Mouse (Mus musculus) CD4-positive helper T cell, adult 2 months (primary cell): ENCODE data around the gene Gm4981.
"Not testable (repeated sequence)": the region's sequence is repeated elsewhere in the genome, so short reads cannot be mapped to it uniquely, and the experiment has no call there.

ENCODE experiments used
- DNase-seq: peaks from one replicate; pipeline ENCODE4 v3.0.0-alpha.2; 2012; ENCODE audit warnings: low read depth, missing footprints, low spot score

The Gm4981 gene

DNA sequence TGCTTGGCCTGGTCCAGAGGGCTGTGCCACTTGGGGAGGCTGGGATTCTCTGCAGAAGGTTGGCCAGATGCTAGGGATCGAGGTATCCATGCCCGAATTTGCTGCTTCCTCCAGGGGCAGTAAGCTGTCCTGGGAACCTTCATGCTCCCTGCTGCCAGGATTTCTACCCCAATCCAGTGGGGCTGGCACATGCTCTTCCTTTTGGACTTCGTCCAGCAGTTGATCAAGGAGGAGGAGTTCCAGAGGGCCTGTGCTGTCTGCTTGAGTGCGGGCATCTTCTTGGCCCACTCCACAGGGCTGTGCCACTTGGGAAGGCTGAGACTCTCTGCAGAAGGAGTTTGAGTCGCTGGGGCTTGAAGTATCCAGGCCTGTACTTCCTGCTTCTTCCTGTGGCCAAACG, 13.3 kb downstream of the Gm4981 start:
- DNase-seq = not testable (repeated sequence)

GRCm38 (mm10) chr10:58221571-58221970, 14.9 kb downstream of the Gm4981 start:
- not testable (repeated sequence) for DNase-seq

GRCm38 (mm10) chr10:58220726-58221125, 15.8 kb downstream of the Gm4981 start:
- no peak for DNase-seq

GRCm38 (mm10) chr10:58217366-58217765, 19.1 kb downstream of the Gm4981 start:
- DNase-seq = no peak

GRCm38 (mm10) chr10:58215353-58215752, 21.1 kb downstream of the Gm4981 start:
- no peak for DNase-seq

GRCm38 (mm10) chr10:58214934-58215333, 21.6 kb downstream of the Gm4981 start:
- no peak for DNase-seq

GRCm38 (mm10) chr10:58214497-58214896, 22.0 kb downstream of the Gm4981 start:
- DNase-seq = no peak

GRCm38 (mm10) chr10:58212230-58212629, 24.3 kb downstream of the Gm4981 start:
- no peak for DNase-seq

DNA sequence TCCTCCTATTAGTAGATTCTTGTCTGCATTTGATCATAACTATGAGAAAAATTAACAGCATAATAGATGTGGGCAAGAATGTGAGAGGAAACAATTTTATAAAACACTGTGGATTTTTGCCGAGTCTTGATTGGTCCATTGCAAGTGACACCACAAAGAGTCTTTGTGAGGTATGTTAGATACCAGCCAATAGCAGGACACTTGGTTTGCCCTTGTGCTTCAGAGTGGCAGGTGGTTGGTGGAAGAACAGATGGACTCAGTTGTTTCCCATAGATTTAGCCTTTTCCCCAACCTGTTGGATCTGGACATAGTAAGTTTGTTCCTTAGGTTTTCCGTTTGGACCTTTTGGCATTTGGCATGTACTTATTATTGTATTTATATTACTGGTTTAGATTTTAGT, 25.3 kb downstream of the Gm4981 start:
- DNase-seq = no peak

DNA sequence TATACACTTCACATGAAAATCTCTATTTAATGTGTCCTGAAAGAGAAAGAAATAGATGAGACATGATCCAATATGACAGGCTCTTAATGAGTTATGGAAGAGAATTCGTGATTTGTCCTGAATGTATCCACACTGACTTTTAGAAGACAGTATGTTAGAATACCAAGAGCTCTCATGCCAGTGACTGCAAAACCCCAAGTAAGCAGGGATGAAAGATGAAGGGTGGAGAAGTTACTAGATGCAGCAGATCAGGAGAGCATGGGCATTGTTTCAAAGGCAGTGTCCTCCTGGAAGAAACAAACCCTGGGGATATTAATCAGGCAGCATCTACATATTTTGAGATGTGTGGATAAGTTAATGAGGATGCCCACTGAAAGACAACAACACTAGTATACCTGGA, 26.0 kb downstream of the Gm4981 start:
- DNase-seq = no peak

DNA sequence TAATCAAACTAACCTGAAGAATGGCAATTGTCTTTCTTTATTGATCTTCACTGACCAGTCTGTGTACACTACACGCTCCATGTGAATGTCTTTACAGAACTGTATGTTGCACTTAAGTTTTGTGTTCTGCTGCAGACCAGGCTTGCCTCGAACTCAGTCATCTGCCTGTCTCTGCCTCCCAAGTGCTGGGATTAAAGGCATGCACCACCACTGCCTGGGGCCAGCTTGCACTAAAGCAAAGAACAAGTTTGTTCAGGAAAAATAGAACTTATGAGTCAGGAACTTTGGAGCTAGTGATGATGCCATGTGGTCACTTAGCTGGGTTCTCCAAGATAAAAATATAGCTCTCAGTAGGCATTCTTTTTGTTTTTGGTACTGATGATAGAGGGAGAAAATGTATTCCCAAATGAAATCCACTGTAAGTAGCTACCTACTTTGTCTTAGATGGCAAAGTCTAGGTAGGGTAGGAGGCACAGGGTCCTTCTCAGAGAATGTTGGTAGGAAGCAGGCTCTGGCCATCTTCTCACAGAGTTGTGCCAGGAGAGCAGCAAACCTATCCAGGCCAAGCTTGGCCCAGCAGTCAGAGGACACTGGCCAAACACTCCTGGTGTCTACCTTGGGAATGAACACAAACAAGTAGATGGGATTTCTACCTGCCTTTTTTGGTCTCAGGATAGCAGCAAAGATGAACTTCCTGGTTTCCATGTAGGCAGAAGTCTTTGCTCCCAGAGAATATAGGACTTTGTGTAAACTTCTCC, 26.6 kb downstream of the Gm4981 start:
- DNase-seq = no peak

DNA sequence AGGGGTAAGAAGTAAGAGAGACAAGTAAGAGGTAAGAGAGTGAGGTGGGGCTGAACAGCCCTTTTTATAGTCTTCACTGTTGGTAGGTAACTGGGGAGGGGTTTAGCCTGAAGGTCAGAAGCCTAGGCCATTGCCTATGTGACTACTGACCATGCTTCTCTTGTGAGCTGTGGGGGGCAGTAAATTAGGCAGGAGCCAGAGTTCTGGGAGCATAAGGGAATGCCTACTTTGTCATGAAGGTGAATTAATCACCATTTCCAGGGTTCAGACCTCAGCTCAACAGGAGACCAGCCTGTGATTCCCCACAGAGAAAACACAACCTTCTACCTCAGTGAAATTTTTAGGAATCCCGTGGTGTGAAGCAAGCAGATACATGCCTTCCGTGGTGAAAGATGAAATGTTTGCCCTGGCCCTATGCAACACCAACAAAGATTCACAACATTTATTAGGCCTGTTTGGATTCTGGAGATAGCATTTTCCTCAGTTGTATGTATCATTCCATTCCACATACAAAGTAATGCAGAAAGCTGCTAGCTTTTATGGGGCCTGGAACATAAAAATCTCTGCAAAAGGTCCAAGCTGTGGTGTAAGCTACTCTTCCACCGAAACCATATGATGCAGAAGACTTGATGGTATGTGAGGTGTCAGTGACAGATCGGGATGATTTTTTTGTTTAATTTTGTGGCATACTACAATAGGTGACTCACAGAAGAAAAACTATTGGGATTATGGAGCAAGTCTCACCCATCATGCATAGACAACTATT, 29.7 kb downstream of the Gm4981 start:
- no peak for DNase-seq

- DNase-seq = no peak
Observed at GRCm38 (mm10) chr10:58205986-58206385, 30.5 kb downstream of the Gm4981 start.
